Mouse (Mus musculus) kidney, postnatal 14 days (tissue): Measurements from ENCODE around the gene Maneal.

ENCODE experiments used
- DNase-seq: peaks from one replicate; pipeline ENCODE4 v3.0.0; 2022; ENCODE audit warnings: mixed read lengths

Maneal gene

DNA sequence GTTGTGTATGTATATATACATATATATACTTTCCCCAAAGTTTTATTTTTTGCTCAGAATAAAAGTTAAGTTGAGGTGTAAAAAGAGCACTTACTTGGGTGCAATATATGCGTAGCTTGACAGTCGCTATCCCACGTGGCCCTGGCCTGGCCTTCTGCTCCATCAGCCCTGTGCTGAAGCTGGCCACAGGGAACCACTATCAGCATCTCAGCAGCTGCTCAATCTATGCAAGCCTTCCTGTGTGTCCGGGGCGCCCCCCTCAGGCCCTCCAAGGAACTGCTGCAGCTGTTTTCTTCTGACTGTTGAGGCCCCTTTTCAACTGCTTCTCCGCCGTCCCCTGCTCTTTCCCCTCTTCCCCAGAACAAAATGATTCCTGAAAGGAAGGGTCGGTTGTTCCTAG, 14.4 kb downstream of the Maneal start:
- peak; percentile 79 for DNase-seq

- peak; percentile 35 for DNase-seq
Measured at GRCm38 (mm10) chr4:124843493-124843892, 18.5 kb downstream of the Maneal start.

DNA sequence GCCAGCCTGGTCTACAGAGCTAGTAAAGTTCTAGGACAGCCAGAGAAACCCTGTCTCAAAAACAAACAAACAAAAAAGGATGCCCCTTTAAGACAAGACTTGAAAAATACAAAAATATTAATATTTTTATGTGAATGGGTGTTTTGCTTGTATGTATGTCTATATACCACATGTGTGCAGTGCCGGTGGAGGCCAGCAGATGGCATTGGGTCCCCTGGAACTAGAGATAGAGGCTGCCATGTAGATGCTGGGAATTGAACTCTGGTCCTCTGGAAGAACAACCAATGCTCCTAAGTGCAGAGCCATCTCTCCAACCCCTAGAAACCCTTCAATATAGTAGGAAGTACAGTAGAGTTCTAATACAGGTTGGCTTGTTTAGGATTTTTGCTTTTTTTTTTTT, 21.0 kb downstream of the Maneal start:
- DNase-seq: no peak

DNA sequence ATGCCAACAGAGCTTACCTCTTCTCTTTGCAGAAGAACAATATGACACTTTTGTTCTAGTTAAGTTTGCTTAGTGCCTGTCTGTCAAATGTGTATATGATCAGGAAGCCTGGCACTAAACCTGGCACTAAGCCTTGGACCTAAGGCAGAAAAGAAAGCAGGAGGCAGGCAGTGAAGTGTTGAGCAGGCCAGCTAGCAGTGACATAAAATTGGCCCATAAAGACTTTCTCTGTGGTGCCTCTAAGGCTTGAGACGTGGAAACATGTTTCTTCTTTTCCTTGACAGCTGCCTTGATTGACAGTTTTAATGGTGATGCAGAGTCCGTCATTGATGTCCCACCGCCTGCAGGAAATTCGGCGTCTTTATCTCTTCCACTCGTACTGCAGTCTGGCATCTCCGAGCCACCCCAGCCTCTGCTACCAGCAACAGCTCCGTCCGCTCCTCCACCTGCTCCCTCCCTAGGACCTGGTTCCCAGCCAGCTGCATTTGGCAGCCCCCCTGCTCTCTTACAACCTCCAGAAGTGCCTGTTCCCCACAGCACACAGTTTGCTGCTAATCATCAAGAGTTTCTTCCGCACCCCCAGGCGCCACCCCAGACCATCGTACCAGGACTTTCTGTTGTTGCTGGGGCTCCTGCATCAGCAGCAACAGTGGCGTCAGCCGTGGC, 23.8 kb downstream of the Maneal start:
- DNase-seq: no peak

DNA sequence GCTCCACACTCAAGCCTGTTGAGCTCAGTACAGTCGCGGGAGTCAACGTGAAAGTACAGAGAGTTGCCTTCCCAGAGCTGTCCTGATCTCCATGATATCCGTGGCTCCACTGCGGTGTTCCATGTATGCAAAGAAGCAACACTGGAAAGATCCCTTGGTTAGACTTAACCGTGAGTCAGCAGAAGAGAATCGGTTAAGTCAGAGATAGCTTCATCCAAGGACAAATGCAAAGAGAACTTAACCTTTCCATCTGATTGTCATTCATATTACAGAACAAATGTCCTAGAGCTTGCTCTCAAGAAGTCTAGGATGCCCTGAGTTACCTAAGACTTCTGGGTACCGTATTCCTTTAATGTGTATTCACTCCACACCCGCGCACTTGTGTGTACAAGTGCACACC, 29.2 kb downstream of the Maneal start:
- no peak for DNase-seq

GRCm38 (mm10) chr4:124829671-124830070, 32.3 kb downstream of the Maneal start:
- no peak for DNase-seq

- DNase-seq: no peak
Measured at GRCm38 (mm10) chr4:124825371-124825965, 36.5 kb downstream of the Maneal start.

DNA sequence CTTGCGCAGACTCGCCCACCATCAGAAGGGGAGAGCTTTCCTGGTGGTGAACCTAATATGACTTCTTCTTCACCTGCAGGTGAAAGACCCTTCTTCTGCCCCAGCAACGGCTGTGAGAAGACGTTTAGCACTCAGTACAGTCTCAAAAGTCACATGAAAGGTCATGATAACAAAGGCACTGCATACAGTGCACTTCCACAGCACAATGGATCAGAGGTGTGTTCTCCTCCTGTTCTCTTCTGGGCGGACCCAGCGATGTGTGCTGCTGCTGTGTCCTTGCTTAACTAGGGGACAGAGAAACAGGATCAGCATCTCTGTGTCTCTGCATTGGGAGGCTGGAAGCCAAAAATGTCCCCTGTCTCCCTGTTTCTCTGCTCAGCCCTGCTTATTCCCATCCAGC, 37.0 kb downstream of the Maneal start:
- no peak for DNase-seq

DNA sequence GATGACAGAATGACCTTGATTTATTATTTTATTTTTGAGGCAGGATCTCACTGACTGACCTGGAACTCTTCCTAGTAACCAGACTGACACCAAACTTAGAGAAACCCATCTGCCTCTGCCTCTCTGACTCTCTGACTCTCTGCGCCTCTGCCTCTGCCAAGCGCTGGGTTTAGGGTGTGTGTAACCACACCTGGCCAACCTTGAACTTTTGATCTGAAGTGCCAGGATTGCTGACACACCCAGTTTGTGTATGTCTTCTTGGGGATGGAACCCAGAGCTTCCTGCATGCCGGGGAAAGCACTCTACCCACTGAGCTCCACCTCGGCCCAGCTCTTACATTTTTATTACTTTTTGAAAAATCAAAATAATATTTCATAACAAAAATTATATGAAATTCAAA, 43.1 kb downstream of the Maneal start:
- DNase-seq: no peak

DNA sequence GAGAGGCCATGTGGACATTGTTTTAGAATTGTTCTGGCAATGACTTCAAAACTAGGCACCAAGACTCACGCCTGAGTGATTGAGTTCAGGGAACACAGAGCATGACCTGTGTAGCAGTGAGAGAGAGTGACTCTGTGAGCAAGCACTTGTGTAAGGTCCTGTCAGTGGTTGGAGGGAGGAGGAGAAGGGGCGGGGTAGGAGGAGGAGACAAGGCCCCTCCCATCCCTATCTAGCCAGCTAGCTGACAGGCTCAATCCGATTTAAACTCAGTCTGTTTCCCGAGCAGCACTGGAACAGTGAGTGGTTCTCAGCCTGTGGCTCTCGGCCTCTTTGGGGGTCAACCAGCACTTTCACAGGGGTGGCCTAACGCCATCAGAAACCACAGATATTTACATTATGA, 44.2 kb downstream of the Maneal start:
- DNase-seq: peak; percentile 71

DNA sequence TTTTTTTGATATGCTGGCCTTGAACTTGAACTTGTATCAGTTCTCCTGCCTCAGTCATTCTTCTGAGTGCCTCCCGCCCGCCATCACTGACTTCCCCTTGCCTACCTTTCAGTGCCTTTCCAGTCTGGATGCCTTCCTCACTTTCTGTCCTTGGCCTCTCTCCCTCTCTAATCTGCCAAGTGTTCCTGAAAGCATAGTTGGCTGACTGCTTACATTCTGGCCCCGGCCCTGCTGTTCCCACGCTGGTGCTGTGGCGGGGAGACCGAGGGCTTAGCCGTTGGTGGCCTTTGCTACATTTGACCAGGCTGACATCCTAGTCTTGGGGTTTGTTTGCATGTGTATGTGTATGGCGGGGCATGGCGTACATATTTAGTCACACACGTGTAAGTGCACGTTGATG, 46.1 kb downstream of the Maneal start:
- no peak for DNase-seq

DNA sequence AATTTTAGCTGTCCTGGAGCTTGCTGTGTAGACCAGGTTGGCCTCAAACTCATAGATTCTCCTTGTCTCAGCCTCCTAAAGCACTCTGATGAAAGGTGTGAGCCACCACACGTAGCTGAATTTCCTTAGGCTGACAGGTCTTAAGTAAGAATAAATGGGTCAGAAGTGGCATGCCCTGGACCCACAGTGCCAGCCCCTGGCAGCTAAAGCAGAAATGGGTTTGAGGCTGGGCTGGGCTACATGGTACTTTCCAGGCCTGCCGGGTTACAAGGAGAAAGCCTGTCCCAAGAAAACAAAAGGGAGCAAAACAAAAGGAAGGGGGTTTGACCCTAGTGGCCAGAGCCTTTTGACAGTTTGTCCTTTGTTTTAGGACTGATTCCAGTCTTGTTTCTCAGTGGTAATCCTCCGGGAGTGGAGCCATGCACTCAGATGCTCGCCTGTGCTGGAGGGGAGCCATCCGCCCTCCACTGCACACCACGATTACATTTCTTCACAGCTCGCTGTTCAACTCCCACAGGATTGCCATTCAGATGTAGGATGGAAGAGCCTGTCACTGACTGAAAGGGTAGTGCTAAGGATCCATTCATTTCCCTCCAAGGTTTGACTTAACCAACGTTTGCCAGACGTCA, 50.5 kb downstream of the Maneal start:
- no peak for DNase-seq

GRCm38 (mm10) chr4:124810056-124810455, 51.9 kb downstream of the Maneal start:
- no peak for DNase-seq

- peak; percentile 22 for DNase-seq
Measured at GRCm38 (mm10) chr4:124809136-124809883, 52.7 kb downstream of the Maneal start.

DNA sequence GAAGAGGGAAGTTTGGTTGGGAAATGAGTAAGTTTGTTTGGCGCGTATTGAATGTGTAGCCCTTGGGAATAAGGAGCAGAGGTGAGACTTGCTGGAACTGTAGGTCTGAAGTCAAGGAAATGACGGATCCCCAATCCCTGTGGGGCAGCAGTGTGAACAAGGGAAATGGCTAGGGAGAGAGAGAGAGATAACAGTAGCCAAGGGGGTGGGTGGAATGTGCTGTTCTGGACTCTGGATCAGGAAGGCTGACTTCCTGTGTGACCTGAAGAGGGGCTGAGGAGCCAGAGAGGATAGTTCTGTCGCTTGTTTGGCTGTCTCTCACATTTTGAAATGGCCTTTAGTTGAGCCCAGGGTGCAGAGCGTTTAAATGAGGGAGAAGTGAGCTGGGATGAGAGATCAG, 53.5 kb downstream of the Maneal start:
- DNase-seq: peak; percentile 32
